Mouse (Mus musculus) G1E (cell line): ENCODE results near the gene Scarb1. TPM values are rescaled to one million over a fixed set of nuclear protein-coding genes. Genes with fewer than 3 reads are reported as not detected.

Experiments
- ATAC-seq: 2 replicates; pipeline ENCODE4 v1.8.0; 2016; ENCODE audit warnings: mild to moderate bottlenecking; ENCODE audit not compliant: insufficient number of reproducible peaks, poor library complexity, low FRiP score, severe bottlenecking; ENCODE audit errors: extremely low read depth
- DNase-seq: peaks from one replicate; pipeline ENCODE4 v3.0.0; 2012; ENCODE audit warnings: low spot score
- H3K27me3 ChIP-seq: 2 replicates; pipeline ENCODE4 v1.6.1; 2012; ENCODE audit warnings: mild to moderate bottlenecking, low read length, inconsistent platforms; ENCODE audit not compliant: insufficient read depth
- H3K36me3 ChIP-seq: replicated peaks from 2 replicates; pipeline ENCODE3; 2012; ENCODE audit warnings: mild to moderate bottlenecking, inconsistent platforms
- H3K4me1 ChIP-seq: 2 replicates; pipeline ENCODE4 v1.6.1; 2012; ENCODE audit warnings: low read depth, low read length, inconsistent platforms, mixed read lengths; ENCODE audit not compliant: insufficient read depth
- H3K4me3 ChIP-seq: 2 replicates; pipeline ENCODE4 v1.5.1; 2012; ENCODE audit warnings: low read depth, mild to moderate bottlenecking, inconsistent platforms, low read length, moderate library complexity, mixed read lengths
- H3K9me3 ChIP-seq: replicated peaks from 2 replicates; pipeline ENCODE4 v1.6.1; 2012; ENCODE audit warnings: inconsistent platforms
- CTCF ChIP-seq: IDR thresholded peaks from 2 replicates; pipeline ENCODE4 v1.5.1; 2012; ENCODE audit warnings: low read depth, low read length, inconsistent platforms, mixed read lengths
- GATA1 ChIP-seq: IDR thresholded peaks from 2 replicates; pipeline ENCODE4 v1.6.1; 2012; ENCODE audit warnings: borderline replicate concordance, low read length, inconsistent platforms, mixed read lengths
- GATA2 ChIP-seq: IDR thresholded peaks from 2 replicates; pipeline ENCODE4 v1.6.1; 2012; ENCODE audit warnings: low read depth, low read length, inconsistent platforms, borderline replicate concordance
- POLR2AphosphoS5 ChIP-seq: IDR thresholded peaks from 2 replicates; pipeline ENCODE4 v1.6.1; 2012; ENCODE audit warnings: low read depth, low read length, inconsistent platforms; ENCODE audit not compliant: insufficient replicate concordance
- TAL1 ChIP-seq: conservative IDR thresholded peaks from 2 replicates; pipeline ENCODE4 v1.6.1; 2012; ENCODE audit warnings: low read depth, low read length, inconsistent platforms, mixed read lengths
- polyA plus RNA-seq: library from polyadenylated mRNA; stranded (reverse); fragments of >175 nt; gene quantifications from 2 replicates; pipeline ENCODE4 v1.2.3, GENCODE M21; 2012
- total RNA-seq, 2 experiments: library from RNA; stranded (forward) in 1 of 2; stranded (reverse) in 1 of 2; fragments of 200-1000 nt in 1 of 2; fragments of >200 nt in 1 of 2; fragmentation: Nextera tagmentation in 1 of 2; gene quantifications; 2 replicates each; pipeline ENCODE4 v1.2.3; 2014 to 2017

Scarb1 gene
- total and polyA plus RNA-seq, 3 experiments, result 42.9 to 68.3 (median 43.7) TPM

DNA sequence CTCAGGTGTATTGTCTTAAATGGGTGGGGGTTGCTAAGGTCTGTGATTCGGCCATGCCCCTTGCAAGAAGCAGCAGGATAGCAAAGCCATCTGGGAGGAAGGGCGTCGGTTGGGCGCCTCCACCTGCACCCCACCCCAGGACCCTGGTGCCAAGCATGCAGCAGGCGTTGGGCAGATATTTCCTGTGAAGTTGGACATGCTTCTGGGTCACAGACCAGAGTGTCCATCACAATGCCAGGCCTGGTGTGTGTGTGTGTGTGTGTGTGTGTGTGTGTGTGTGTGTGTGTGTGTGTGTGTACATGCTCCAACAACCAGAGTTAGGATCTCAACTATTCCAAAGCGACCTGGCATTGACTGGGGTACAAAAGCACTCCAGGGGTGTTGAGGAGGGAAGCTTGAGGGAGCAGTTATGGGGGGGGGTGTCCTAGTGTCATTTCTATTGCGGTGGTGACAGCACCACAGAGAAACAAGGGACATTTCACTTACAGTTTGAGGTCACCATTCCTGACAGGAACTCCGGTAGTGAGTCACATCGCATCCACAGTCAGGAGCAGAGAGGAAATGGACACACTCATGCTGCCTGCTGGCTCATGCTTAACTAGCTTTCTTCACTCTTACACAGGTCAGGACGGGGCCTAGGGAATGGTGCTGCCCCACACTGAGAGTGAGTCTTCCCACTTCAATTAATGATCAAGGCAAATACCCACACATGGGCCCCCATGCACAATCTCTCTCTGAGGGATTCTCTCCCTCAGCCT lies 68.5 kb downstream of the Scarb1 start:
- DNase-seq (no peak), ATAC-seq (no peak)
- TF ChIP-seq GATA1 (no peak), CTCF (no peak), POLR2AphosphoS5 (no peak), GATA2 (no peak), TAL1 (no peak)
- peaks cover 3% of the 10 kb centered on the region; the same call in 1 of the 2 replicates for H3K27me3 ChIP-seq
- H3K36me3 ChIP-seq, result peaks cover 18% of the 10 kb centered on the region
- no peaks in the 10 kb centered on the region for H3K9me3 ChIP-seq
- H3K4me1 ChIP-seq, result peaks cover 24% of the 10 kb centered on the region
- H3K4me3 ChIP-seq, result no peak overlapping the region

DNA sequence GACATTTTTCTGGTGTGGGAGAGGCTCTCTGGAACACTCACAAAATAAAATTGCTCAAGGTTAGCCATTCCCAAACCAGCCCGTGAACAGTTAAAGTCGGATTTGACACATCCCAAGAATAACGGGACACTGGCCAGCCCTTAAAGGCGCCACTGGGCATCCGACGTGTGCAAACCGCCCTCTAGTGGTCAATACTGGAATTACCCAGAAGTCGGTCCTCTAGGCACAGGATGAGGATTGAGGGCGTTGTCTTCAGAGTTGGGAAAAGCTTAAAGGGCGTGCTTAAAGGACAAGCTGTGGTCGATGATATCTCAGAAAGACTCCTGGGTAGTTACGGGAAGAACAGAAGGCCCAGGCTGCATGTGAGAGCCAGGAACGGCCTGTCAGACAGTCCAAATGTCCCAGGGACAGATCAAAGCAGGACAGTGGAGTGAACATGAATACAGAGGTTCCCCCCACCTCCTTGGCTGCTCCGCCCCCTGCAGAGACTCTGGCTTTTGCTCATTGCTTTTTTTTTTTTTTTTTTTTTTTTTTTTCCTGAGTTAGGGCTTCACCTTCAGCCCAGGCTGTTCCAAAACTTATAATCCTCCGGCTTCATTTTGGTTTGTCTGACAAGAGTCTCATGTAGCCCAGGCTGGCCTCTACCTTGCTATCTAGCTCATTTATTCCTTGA lies 69.2 kb downstream of the Scarb1 start:
- DNase-seq (peak; percentile 72), ATAC-seq (peak; percentile 74)
- Histone ChIP-seq H3K27me3 (peaks cover 3% of the 10 kb centered on the region; the same call in 1 of the 2 replicates), H3K36me3 (peaks cover 10% of the 10 kb centered on the region), H3K4me1 (peaks cover 24% of the 10 kb centered on the region), H3K9me3 (no peaks in the 10 kb centered on the region), H3K4me3 (no peak overlapping the region; the same call in 1 of the 2 replicates)
- peak; percentile 93 for TF ChIP-seq CTCF
- TF ChIP-seq GATA1, result no peak

GRCm38 (mm10) chr5:125270587-125271130 lies 70.2 kb downstream of the Scarb1 start:
- DNase-seq (peak; percentile 64), ATAC-seq (peak; percentile 59; the same call in 1 of the 2 replicates)
- no peak for TF ChIP-seq GATA1
- TF ChIP-seq CTCF, result peak; percentile 96
- Histone ChIP-seq H3K36me3 (peaks cover 3% of the 10 kb centered on the region), H3K4me3 (no peak overlapping the region), H3K27me3 (peaks cover 3% of the 10 kb centered on the region; the same call in 1 of the 2 replicates), H3K4me1 (peaks cover 24% of the 10 kb centered on the region), H3K9me3 (no peaks in the 10 kb centered on the region)

DNA sequence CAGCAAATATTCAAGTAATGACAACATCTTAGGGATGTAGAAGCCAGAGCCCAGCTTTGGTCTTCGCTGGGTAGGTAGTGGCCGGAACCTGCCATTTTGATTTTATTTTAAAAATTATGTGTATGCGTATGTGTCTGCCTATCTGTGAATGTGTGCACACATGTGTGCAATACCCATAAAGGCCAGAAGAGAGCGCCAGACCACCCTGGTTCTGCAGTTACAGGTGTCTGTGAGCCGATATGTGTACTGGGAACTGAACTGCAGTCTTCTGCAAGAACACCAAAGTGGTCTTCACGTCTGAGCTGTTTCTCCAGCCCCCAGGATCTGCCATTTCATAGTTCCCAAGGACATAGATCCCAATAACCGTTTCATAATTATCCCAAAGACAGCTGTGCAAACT lies 71.1 kb downstream of the Scarb1 start:
- H3K27me3 ChIP-seq, result peaks cover 3% of the 10 kb centered on the region; the same call in 1 of the 2 replicates
- no peak overlapping the region for H3K4me3 ChIP-seq
- H3K4me1 ChIP-seq, result peaks cover 24% of the 10 kb centered on the region
- ATAC-seq, result no peak
- H3K36me3 ChIP-seq, result no peaks in the 10 kb centered on the region
- TF ChIP-seq TAL1 (no peak), GATA1 (no peak), POLR2AphosphoS5 (no peak), CTCF (peak; percentile 4; the same call in 1 of the 2 replicates), GATA2 (no peak)
- H3K9me3 ChIP-seq, result no peaks in the 10 kb centered on the region
- DNase-seq, result no peak

GRCm38 (mm10) chr5:125269399-125269798 lies 71.5 kb downstream of the Scarb1 start:
- DNase-seq (no peak), ATAC-seq (no peak)
- Histone ChIP-seq H3K4me3 (no peak overlapping the region), H3K9me3 (no peaks in the 10 kb centered on the region), H3K4me1 (peaks cover 24% of the 10 kb centered on the region), H3K27me3 (peaks cover 3% of the 10 kb centered on the region; the same call in 1 of the 2 replicates), H3K36me3 (no peaks in the 10 kb centered on the region)
- TF ChIP-seq GATA2 (no peak), TAL1 (no peak), CTCF (no peak), POLR2AphosphoS5 (no peak), GATA1 (no peak)

GRCm38 (mm10) chr5:125268033-125268765 lies 72.7 kb downstream of the Scarb1 start:
- peaks cover 18% of the 10 kb centered on the region for H3K4me1 ChIP-seq
- ATAC-seq (no peak), DNase-seq (peak; percentile 29)
- peaks cover 3% of the 10 kb centered on the region; the same call in 1 of the 2 replicates for H3K27me3 ChIP-seq
- no peak overlapping the region for H3K4me3 ChIP-seq
- TF ChIP-seq GATA1 (no peak), CTCF (peak; percentile 86)
- H3K9me3 ChIP-seq, result no peaks in the 10 kb centered on the region
- no peaks in the 10 kb centered on the region for H3K36me3 ChIP-seq
